Mouse (Mus musculus) G1E (cell line): ENCODE data around the gene Tnnc2. TPM values are rescaled to one million over a fixed set of nuclear protein-coding genes. Genes with fewer than 3 reads are reported as not detected.

Experiments used
- ATAC-seq: 2 replicates; pipeline ENCODE4 v1.8.0; 2016; ENCODE audit warnings: mild to moderate bottlenecking; ENCODE audit not compliant: insufficient number of reproducible peaks, poor library complexity, low FRiP score, severe bottlenecking; ENCODE audit errors: extremely low read depth
- DNase-seq: peaks from one replicate; pipeline ENCODE4 v3.0.0; 2012; ENCODE audit warnings: low spot score
- H3K27me3 ChIP-seq: 2 replicates; pipeline ENCODE4 v1.6.1; 2012; ENCODE audit warnings: mild to moderate bottlenecking, low read length, inconsistent platforms; ENCODE audit not compliant: insufficient read depth
- H3K36me3 ChIP-seq: replicated peaks from 2 replicates; pipeline ENCODE3; 2012; ENCODE audit warnings: mild to moderate bottlenecking, inconsistent platforms
- H3K4me1 ChIP-seq: 2 replicates; pipeline ENCODE4 v1.6.1; 2012; ENCODE audit warnings: low read depth, low read length, inconsistent platforms, mixed read lengths; ENCODE audit not compliant: insufficient read depth
- H3K4me3 ChIP-seq: 2 replicates; pipeline ENCODE4 v1.5.1; 2012; ENCODE audit warnings: low read depth, mild to moderate bottlenecking, inconsistent platforms, low read length, moderate library complexity, mixed read lengths
- H3K9me3 ChIP-seq: replicated peaks from 2 replicates; pipeline ENCODE4 v1.6.1; 2012; ENCODE audit warnings: inconsistent platforms
- CTCF ChIP-seq: IDR thresholded peaks from 2 replicates; pipeline ENCODE4 v1.5.1; 2012; ENCODE audit warnings: low read depth, low read length, inconsistent platforms, mixed read lengths
- GATA1 ChIP-seq: IDR thresholded peaks from 2 replicates; pipeline ENCODE4 v1.6.1; 2012; ENCODE audit warnings: borderline replicate concordance, low read length, inconsistent platforms, mixed read lengths
- GATA2 ChIP-seq: IDR thresholded peaks from 2 replicates; pipeline ENCODE4 v1.6.1; 2012; ENCODE audit warnings: low read depth, low read length, inconsistent platforms, borderline replicate concordance
- POLR2AphosphoS5 ChIP-seq: IDR thresholded peaks from 2 replicates; pipeline ENCODE4 v1.6.1; 2012; ENCODE audit warnings: low read depth, low read length, inconsistent platforms; ENCODE audit not compliant: insufficient replicate concordance
- TAL1 ChIP-seq: conservative IDR thresholded peaks from 2 replicates; pipeline ENCODE4 v1.6.1; 2012; ENCODE audit warnings: low read depth, low read length, inconsistent platforms, mixed read lengths
- polyA plus RNA-seq: library from polyadenylated mRNA; stranded (reverse); fragments of >175 nt; gene quantifications from 2 replicates; pipeline ENCODE4 v1.2.3, GENCODE M21; 2012
- total RNA-seq, 2 experiments: library from RNA; stranded (forward) in 1 of 2; stranded (reverse) in 1 of 2; fragments of 200-1000 nt in 1 of 2; fragments of >200 nt in 1 of 2; fragmentation: Nextera tagmentation in 1 of 2; gene quantifications; 2 replicates each; pipeline ENCODE4 v1.2.3; 2014 to 2017

Tnnc2 gene
- total and polyA plus RNA-seq, 3 experiments: not detected

GRCm38 (mm10) chr2:164769258-164770037 is 10.3 kb downstream of the Tnnc2 start, which contains the start of gene Ube2c:
TSS of gene Ube2c (plus strand) at chr2:164769898.
- H3K36me3 ChIP-seq: peaks cover 74% of the 10 kb centered on the region
- ATAC-seq (peak; percentile 99), DNase-seq (peak; percentile 100)
- no peak for TF ChIP-seq GATA1
- TF ChIP-seq GATA2: no peak
- no peak for TF ChIP-seq POLR2AphosphoS5
- TF ChIP-seq CTCF: no peak
- no peak for TF ChIP-seq TAL1
- no peaks in the 10 kb centered on the region for H3K9me3 ChIP-seq
- H3K4me1 ChIP-seq: peaks cover 55% of the 10 kb centered on the region
- no peaks in the 10 kb centered on the region for H3K27me3 ChIP-seq
- peak within 1 kb of the TSS; percentile 75 for H3K4me3 ChIP-seq

GRCm38 (mm10) chr2:164767812-164768540 is 11.8 kb downstream of the Tnnc2 start:
- DNase-seq: no peak
- peaks cover 75% of the 10 kb centered on the region for H3K36me3 ChIP-seq
- no peaks in the 10 kb centered on the region for H3K27me3 ChIP-seq
- no peak overlapping the region for H3K4me3 ChIP-seq
- no peak for TF ChIP-seq GATA2
- no peak for TF ChIP-seq CTCF
- TF ChIP-seq POLR2AphosphoS5: no peak
- no peak for TF ChIP-seq GATA1
- no peak for TF ChIP-seq TAL1
- H3K4me1 ChIP-seq: peaks cover 44% of the 10 kb centered on the region
- H3K9me3 ChIP-seq: no peaks in the 10 kb centered on the region
- ATAC-seq: no peak

GRCm38 (mm10) chr2:164765841-164766240 is 13.9 kb downstream of the Tnnc2 start:
- ATAC-seq (no peak), DNase-seq (no peak)
- Histone ChIP-seq H3K4me1 (peaks cover 35% of the 10 kb centered on the region), H3K36me3 (peaks cover 77% of the 10 kb centered on the region), H3K27me3 (no peaks in the 10 kb centered on the region), H3K4me3 (no peak overlapping the region), H3K9me3 (no peaks in the 10 kb centered on the region)
- TF ChIP-seq GATA1: no peak
- TF ChIP-seq TAL1: no peak
- no peak for TF ChIP-seq GATA2
- no peak for TF ChIP-seq CTCF

GRCm38 (mm10) chr2:164762593-164762992 is 17.2 kb downstream of the Tnnc2 start:
- ATAC-seq (no peak), DNase-seq (no peak)
- H3K9me3 ChIP-seq: no peaks in the 10 kb centered on the region
- H3K36me3 ChIP-seq: peaks cover 95% of the 10 kb centered on the region
- no peak overlapping the region for H3K4me3 ChIP-seq
- H3K4me1 ChIP-seq: peaks cover 31% of the 10 kb centered on the region
- TF ChIP-seq TAL1 (no peak), CTCF (no peak), GATA1 (no peak), POLR2AphosphoS5 (no peak), GATA2 (no peak)
- no peaks in the 10 kb centered on the region for H3K27me3 ChIP-seq

- Histone ChIP-seq H3K9me3 (no peaks in the 10 kb centered on the region), H3K4me3 (no peak overlapping the region), H3K27me3 (no peaks in the 10 kb centered on the region), H3K4me1 (peaks cover 30% of the 10 kb centered on the region), H3K36me3 (peaks cover 95% of the 10 kb centered on the region)
- ATAC-seq (no peak), DNase-seq (no peak)
- no peak for TF ChIP-seq TAL1
Observed at GRCm38 (mm10) chr2:164761971-164762370, 17.8 kb downstream of the Tnnc2 start.

- ATAC-seq (no peak; the same call in 1 of the 2 replicates), DNase-seq (no peak)
- Histone ChIP-seq H3K27me3 (no peaks in the 10 kb centered on the region), H3K9me3 (no peaks in the 10 kb centered on the region), H3K36me3 (peaks cover 95% of the 10 kb centered on the region), H3K4me1 (peaks cover 30% of the 10 kb centered on the region), H3K4me3 (no peak overlapping the region)
- TF ChIP-seq POLR2AphosphoS5: no peak
- TF ChIP-seq CTCF: no peak
- TF ChIP-seq GATA1: no peak
- TF ChIP-seq GATA2: no peak
- no peak for TF ChIP-seq TAL1
Observed at GRCm38 (mm10) chr2:164761502-164761901, 18.3 kb downstream of the Tnnc2 start.
